Mouse (Mus musculus) gastrocnemius, postnatal 10 days (tissue): ENCODE results near the gene Cd52. TPM values are rescaled to one million over a fixed set of nuclear protein-coding genes. Genes with fewer than 3 reads are reported as not detected.
A peak's percentile ranks its signal among the peaks of the same experiment; 100 is the strongest.
"Not testable (repeated sequence)": the region's sequence is repeated elsewhere in the genome, so short reads cannot be mapped to it uniquely, and the experiment has no call there.

ENCODE experiments used
- DNase-seq: peaks from one replicate; pipeline ENCODE4 v3.0.0; 2021; ENCODE audit warnings: mixed read lengths
- long read RNA-seq, 2 experiments: library from polyadenylated mRNA; stranded (forward); transcript quantifications; one replicate each; pipeline ENCODE4 v2.0.0; 2021
- total RNA-seq, 2 experiments: library from RNA; stranded (reverse); gene quantifications; 2 replicates each; pipeline ENCODE4 v1.2.3; 2021

Cd52 gene
- 1 to 10 TPM in 1 of 2 experiments, under 1 TPM in 1; 0.70 to 2.1 TPM for total RNA-seq
- long read RNA-seq, experiment 1, partial matches to known transcripts: 0 of 1 reads
- long read RNA-seq, experiment 1, other reads (novel, unspliced or antisense): 0 of 1 reads
- long read RNA-seq, experiment 2, partial matches to known transcripts: 1 of 1 reads
- long read RNA-seq, experiment 2, other reads (novel, unspliced or antisense): 0 of 1 reads

GRCm38 (mm10) chr4:134094923-134095547 lies at the start of gene Cd52:
Cd52 (minus strand) TSS chr4:134095082.
- no peak for DNase-seq

- not testable (repeated sequence) for DNase-seq
Observed at GRCm38 (mm10) chr4:134144297-134144696, 49.4 kb upstream of the Cd52 start.

GRCm38 (mm10) chr4:134138857-134139256 lies 44.0 kb upstream of the Cd52 start:
- DNase-seq: no peak

GRCm38 (mm10) chr4:134136280-134136926 lies 41.5 kb upstream of the Cd52 start:
- no peak for DNase-seq

- DNase-seq: no peak
Observed at GRCm38 (mm10) chr4:134132519-134133095, 37.7 kb upstream of the Cd52 start.

GRCm38 (mm10) chr4:134132117-134132516 lies 37.2 kb upstream of the Cd52 start:
- no peak for DNase-seq

- no peak for DNase-seq
Observed at GRCm38 (mm10) chr4:134129482-134129881, 34.6 kb upstream of the Cd52 start.

GRCm38 (mm10) chr4:134128983-134129362 lies 34.1 kb upstream of the Cd52 start:
- no peak for DNase-seq

GRCm38 (mm10) chr4:134128221-134128982 lies 33.5 kb upstream of the Cd52 start, which contains the start of gene Sh3bgrl3:
Sh3bgrl3 (minus strand) TSS chr4:134128789.
- peak; percentile 84 for DNase-seq

- no peak for DNase-seq
Observed at GRCm38 (mm10) chr4:134127793-134128192, 32.9 kb upstream of the Cd52 start.

GRCm38 (mm10) chr4:134127121-134127455 lies 32.2 kb upstream of the Cd52 start:
- no peak for DNase-seq

GRCm38 (mm10) chr4:134126300-134127120 lies 31.6 kb upstream of the Cd52 start:
- DNase-seq: no peak

GRCm38 (mm10) chr4:134125383-134126060 lies 30.6 kb upstream of the Cd52 start:
- DNase-seq: no peak

GRCm38 (mm10) chr4:134123680-134124551 lies 29.0 kb upstream of the Cd52 start:
- DNase-seq: no peak

- DNase-seq: no peak
Observed at GRCm38 (mm10) chr4:134123147-134123546, 28.3 kb upstream of the Cd52 start.

- no peak for DNase-seq
Observed at GRCm38 (mm10) chr4:134122281-134122680, 27.4 kb upstream of the Cd52 start.

GRCm38 (mm10) chr4:134121571-134121970 lies 26.7 kb upstream of the Cd52 start:
- DNase-seq: no peak

- DNase-seq: no peak
Observed at GRCm38 (mm10) chr4:134120916-134121315, 26.0 kb upstream of the Cd52 start.

GRCm38 (mm10) chr4:134120192-134120805 lies 25.4 kb upstream of the Cd52 start:
- DNase-seq: no peak

- DNase-seq: no peak
Observed at GRCm38 (mm10) chr4:134119644-134120043, 24.8 kb upstream of the Cd52 start.
